Mouse (Mus musculus) liver, embryonic 11.5 days (tissue): ENCODE data around the gene H2afv. TPM values are rescaled to one million over a fixed set of nuclear protein-coding genes. Genes with fewer than 3 reads are reported as not detected.

Source experiments
- ATAC-seq: fragments of 200-750 bp; cut with Nextera tagmentation; replicated peaks from 2 replicates; pipeline ENCODE4 v1.8.0; 2017; ENCODE audit warnings: moderate number of reproducible peaks, mild to moderate bottlenecking, moderate TSS enrichment, moderate library complexity; ENCODE audit not compliant: low FRiP score
- DNase-seq: peaks from one replicate; pipeline ENCODE4 v3.0.0-alpha.2; 2017; ENCODE audit warnings: low spot score
- H3K27ac ChIP-seq: fragments of 300-500 bp; sonication (generic); 2 replicates; pipeline ENCODE4 v1.5.1; 2014; ENCODE audit warnings: mild to moderate bottlenecking, low read depth, low read length, control low read depth
- H3K27me3 ChIP-seq: fragments of 300-500 bp; sonication (generic); replicated peaks from 2 replicates; pipeline ENCODE4 v1.6.1; 2014; ENCODE audit warnings: low read length, mixed read lengths; ENCODE audit not compliant: control insufficient read depth, insufficient read depth
- H3K36me3 ChIP-seq: fragments of 300-500 bp; sonication (generic); 2 replicates; pipeline ENCODE4 v1.6.1; 2014; ENCODE audit warnings: mild to moderate bottlenecking, low read length, moderate library complexity, mixed read lengths; ENCODE audit not compliant: control insufficient read depth, insufficient read depth
- H3K4me1 ChIP-seq: fragments of 300-500 bp; sonication (generic); replicated peaks from 2 replicates; pipeline ENCODE4 v1.6.1; 2014; ENCODE audit warnings: low read length, mixed read lengths; ENCODE audit not compliant: control insufficient read depth, insufficient read depth
- H3K4me2 ChIP-seq: fragments of 300-500 bp; sonication (generic); 2 replicates; pipeline ENCODE4 v1.6.1; 2014; ENCODE audit warnings: mild to moderate bottlenecking, control low read depth, moderate library complexity
- H3K4me3 ChIP-seq: fragments of 300-500 bp; sonication (generic); 2 replicates; pipeline ENCODE4 v1.5.1; 2014; ENCODE audit warnings: low read depth, low read length, control low read depth
- H3K9ac ChIP-seq: fragments of 300-500 bp; sonication (generic); 2 replicates; pipeline ENCODE4 v1.6.1; 2014; ENCODE audit warnings: low read depth, low read length, control low read depth
- H3K9me3 ChIP-seq: fragments of 300-500 bp; sonication (generic); 2 replicates; pipeline ENCODE4 v1.6.1; 2016; ENCODE audit warnings: low read length, inconsistent platforms, mixed read lengths; ENCODE audit not compliant: control insufficient read depth
- WGBS: fragments of 180-500 bp; shearing (Covaris S2); extraction: QIAGEN DNeasy Blood & Tissue Kit; methylation state at CpG from one replicate; pipeline ENCODE4 v1.1.7; 2014; 5-methylcytosine and 5-hydroxymethylcytosine counted together
- polyA plus RNA-seq: library from polyadenylated mRNA; unstranded; fragments of >200 nt; fragmentation: Nextera tagmentation; extraction: Ambion mirVana; gene quantifications from 2 replicates; pipeline ENCODE4 v1.2.1, GENCODE M21; 2014

Gene H2afv
- 242 and 254 TPM in 2 replicates for polyA plus RNA-seq

- H3K9ac ChIP-seq: peak within 1 kb of the TSS; percentile 78
- peak; percentile 96 for ATAC-seq
- H3K9me3 ChIP-seq: no peaks in the 10 kb centered on the region
- H3K27ac ChIP-seq: peak within 1 kb of the TSS; percentile 83
- WGBS: under 1% methylated on average over 70 of the region's 80 CpGs
- DNase-seq: peak; percentile 99
- H3K4me3 ChIP-seq: peak within 1 kb of the TSS; percentile 72
- no peaks in the 10 kb centered on the region for H3K27me3 ChIP-seq
- H3K4me2 ChIP-seq: peak within 1 kb of the TSS; percentile 76
- no peaks in the 10 kb centered on the region for H3K36me3 ChIP-seq
- 0 out of 2 replicates have a peak, but pooled peaks cover 5% of the 10 kb centered on the region for H3K4me1 ChIP-seq
These were observed at the start of gene H2afv for GRCm38 (mm10) chr11:6444077-6444853. TSS of gene H2afv (minus strand) at chr11:6444443.

- no peak for DNase-seq
- peak; percentile 76 for ATAC-seq
- no peak overlapping the region for H3K9ac ChIP-seq
- H3K9me3 ChIP-seq: no peaks in the 10 kb centered on the region
- H3K27ac ChIP-seq: no peak overlapping the region
- H3K27me3 ChIP-seq: no peaks in the 10 kb centered on the region
- no peak overlapping the region for H3K4me3 ChIP-seq
- no peak overlapping the region for H3K4me2 ChIP-seq
- H3K4me1 ChIP-seq: no peaks in the 10 kb centered on the region
- H3K36me3 ChIP-seq: no peaks in the 10 kb centered on the region
- 57% methylated on average over 6 of the region's 6 CpGs for WGBS
These were observed 45.7 kb upstream of the H2afv start for GRCm38 (mm10) chr11:6489691-6490503.

GRCm38 (mm10) chr11:6489257-6489656 is 45.0 kb upstream of the H2afv start:
- no peak overlapping the region for H3K9ac ChIP-seq
- no peaks in the 10 kb centered on the region for H3K4me1 ChIP-seq
- 89% methylated on average over 7 of the region's 7 CpGs for WGBS
- DNase-seq (no peak), ATAC-seq (no peak)
- no peak overlapping the region for H3K4me2 ChIP-seq
- H3K4me3 ChIP-seq: no peak overlapping the region
- H3K9me3 ChIP-seq: no peaks in the 10 kb centered on the region
- H3K36me3 ChIP-seq: no peaks in the 10 kb centered on the region
- no peak overlapping the region for H3K27ac ChIP-seq
- no peaks in the 10 kb centered on the region for H3K27me3 ChIP-seq

- H3K9me3 ChIP-seq: no peaks in the 10 kb centered on the region
- H3K27ac ChIP-seq: no peak overlapping the region
- no peaks in the 10 kb centered on the region for H3K36me3 ChIP-seq
- DNase-seq (no peak), ATAC-seq (no peak)
- H3K4me2 ChIP-seq: no peak overlapping the region
- peaks cover 3% of the 10 kb centered on the region; the same call in 1 of the 2 replicates for H3K4me1 ChIP-seq
- 93% methylated on average over 5 of the region's 5 CpGs for WGBS
- H3K4me3 ChIP-seq: no peak overlapping the region
- H3K9ac ChIP-seq: no peak overlapping the region
- H3K27me3 ChIP-seq: no peaks in the 10 kb centered on the region
These were observed 43.9 kb upstream of the H2afv start for GRCm38 (mm10) chr11:6488041-6488684.

- 49% methylated on average over 7 of the region's 7 CpGs for WGBS
- DNase-seq: no peak
- H3K4me3 ChIP-seq: no peak overlapping the region
- no peak overlapping the region for H3K27ac ChIP-seq
- H3K27me3 ChIP-seq: no peaks in the 10 kb centered on the region
- H3K4me1 ChIP-seq: peaks cover 4% of the 10 kb centered on the region; the same call in 1 of the 2 replicates
- no peaks in the 10 kb centered on the region for H3K9me3 ChIP-seq
- H3K4me2 ChIP-seq: no peak overlapping the region
- ATAC-seq: no peak
- H3K36me3 ChIP-seq: no peaks in the 10 kb centered on the region
- H3K9ac ChIP-seq: no peak overlapping the region
These were observed 43.3 kb upstream of the H2afv start for GRCm38 (mm10) chr11:6487496-6487895.

- ATAC-seq (no peak), DNase-seq (no peak)
- H3K27ac ChIP-seq: no peak overlapping the region
- peaks cover 4% of the 10 kb centered on the region; the same call in 1 of the 2 replicates for H3K4me1 ChIP-seq
- 73% methylated on average over 6 of the region's 6 CpGs for WGBS
- H3K27me3 ChIP-seq: no peaks in the 10 kb centered on the region
- no peak overlapping the region for H3K9ac ChIP-seq
- no peak overlapping the region for H3K4me3 ChIP-seq
- H3K36me3 ChIP-seq: no peaks in the 10 kb centered on the region
- no peak overlapping the region for H3K4me2 ChIP-seq
- H3K9me3 ChIP-seq: no peaks in the 10 kb centered on the region
These were observed 42.7 kb upstream of the H2afv start for GRCm38 (mm10) chr11:6486916-6487315.

- 51% methylated on average over 3 of the region's 3 CpGs for WGBS
- ATAC-seq (no peak), DNase-seq (no peak)
- peaks cover 4% of the 10 kb centered on the region; the same call in 1 of the 2 replicates for H3K4me1 ChIP-seq
- H3K36me3 ChIP-seq: no peaks in the 10 kb centered on the region
- no peak overlapping the region for H3K27ac ChIP-seq
- H3K4me3 ChIP-seq: no peak overlapping the region
- no peak overlapping the region for H3K4me2 ChIP-seq
- no peaks in the 10 kb centered on the region for H3K9me3 ChIP-seq
- H3K9ac ChIP-seq: no peak overlapping the region
- H3K27me3 ChIP-seq: no peaks in the 10 kb centered on the region
These were observed 40.2 kb upstream of the H2afv start for GRCm38 (mm10) chr11:6484244-6484959.

- WGBS: 56% methylated on average over 2 of the region's 2 CpGs
- no peak for ATAC-seq
- Histone ChIP-seq H3K4me3 (no peak overlapping the region), H3K27me3 (no peaks in the 10 kb centered on the region), H3K9ac (no peak overlapping the region), H3K27ac (no peak overlapping the region), H3K36me3 (no peaks in the 10 kb centered on the region), H3K4me1 (peaks cover 4% of the 10 kb centered on the region; the same call in 1 of the 2 replicates), H3K9me3 (no peaks in the 10 kb centered on the region), H3K4me2 (no peak overlapping the region)
- no peak for DNase-seq
These were observed 38.9 kb upstream of the H2afv start for GRCm38 (mm10) chr11:6483103-6483502.
